Mouse (Mus musculus) kidney, adult 11 months (tissue): ENCODE measurements at regions not wholly inside any gene's neighbourhood (a gene's known extent, or its start where the extent isn't known, plus 50 kb on each side); places are given as distances from the start of the nearest gene placed in this dataset.

Source experiments
- DNase-seq: peaks from one replicate; pipeline ENCODE4 v3.0.0; 2022

GRCm38 (mm10) chr2:9267675-9268074 lies 613.4 kb upstream of the 4930412O13Rik start:
- DNase-seq = no peak

GRCm38 (mm10) chr2:9283441-9283840 lies 597.6 kb upstream of the 4930412O13Rik start:
- no peak for DNase-seq

- no peak for DNase-seq
Measured at GRCm38 (mm10) chr2:9285800-9286199, 595.3 kb upstream of the 4930412O13Rik start.

GRCm38 (mm10) chr2:9287077-9287476 lies 594.0 kb upstream of the 4930412O13Rik start:
- DNase-seq = no peak

DNA sequence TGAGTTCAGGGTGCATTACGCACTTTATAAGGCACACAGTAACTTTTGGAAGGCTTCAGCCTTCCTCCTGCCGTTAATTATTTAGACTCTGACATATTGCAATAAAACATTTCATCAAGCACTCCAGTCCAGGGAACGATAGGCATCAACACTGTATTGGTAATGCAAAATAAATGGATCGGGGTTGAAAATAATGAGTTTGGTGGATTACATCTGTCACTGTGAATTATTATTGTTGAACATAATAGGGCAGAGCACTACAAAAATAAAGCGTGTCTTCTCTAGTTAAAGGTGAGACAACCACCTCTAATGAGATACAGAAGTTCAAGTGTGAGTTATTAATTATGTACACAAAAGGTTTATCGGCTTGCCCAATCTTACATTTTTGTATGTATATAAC lies 593.4 kb upstream of the 4930412O13Rik start:
- DNase-seq = no peak

- no peak for DNase-seq
Measured at GRCm38 (mm10) chr2:9331630-9332352, 549.3 kb upstream of the 4930412O13Rik start.

- no peak for DNase-seq
Measured at GRCm38 (mm10) chr2:9348982-9349381, 532.1 kb upstream of the 4930412O13Rik start.

- no peak for DNase-seq
Measured at GRCm38 (mm10) chr2:9349994-9350393, 531.1 kb upstream of the 4930412O13Rik start.

DNA sequence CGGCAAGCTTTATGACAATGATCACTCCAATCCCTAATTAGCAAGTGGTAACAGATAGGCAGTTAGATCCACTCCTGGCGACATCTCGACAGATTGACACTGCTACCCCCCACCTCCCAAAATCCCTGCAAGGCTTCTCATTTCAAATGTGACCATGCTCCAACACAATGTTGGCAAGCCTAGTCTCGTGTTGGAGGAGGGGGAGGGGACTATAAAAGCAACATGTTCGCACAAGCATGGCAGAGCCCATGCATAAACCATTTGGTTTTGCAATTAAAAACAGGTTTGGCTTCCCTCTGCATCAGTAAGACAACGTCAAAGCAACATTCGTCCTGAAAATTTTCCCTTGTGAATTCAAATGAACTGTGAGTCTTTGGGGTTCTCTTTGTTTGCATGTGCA lies 528.9 kb upstream of the 4930412O13Rik start:
- peak; percentile 8 for DNase-seq

DNA sequence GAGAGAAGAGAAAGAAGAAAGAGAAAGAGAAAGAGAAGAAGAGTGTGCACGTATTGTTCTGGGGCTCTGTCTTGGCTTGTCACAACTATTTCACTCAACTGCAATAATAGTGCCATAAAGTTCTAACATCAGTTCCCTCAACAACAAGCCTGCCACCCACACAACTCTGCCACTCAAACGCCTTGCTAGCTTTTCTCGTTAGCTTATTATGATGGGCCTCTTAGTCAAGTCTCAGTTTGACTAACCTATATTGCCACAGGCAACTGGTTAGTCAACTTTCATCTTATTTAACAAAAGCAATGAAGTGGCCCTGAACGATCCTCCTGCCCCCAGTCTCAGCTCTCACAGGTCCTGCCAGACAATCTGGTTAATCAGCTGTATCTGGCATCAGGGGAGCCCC lies 521.0 kb upstream of the 4930412O13Rik start:
- DNase-seq = no peak

- no peak for DNase-seq
Measured at GRCm38 (mm10) chr2:9367801-9368584, 513.1 kb upstream of the 4930412O13Rik start.

GRCm38 (mm10) chr2:9369572-9369971 lies 511.5 kb upstream of the 4930412O13Rik start:
- DNase-seq = no peak

DNA sequence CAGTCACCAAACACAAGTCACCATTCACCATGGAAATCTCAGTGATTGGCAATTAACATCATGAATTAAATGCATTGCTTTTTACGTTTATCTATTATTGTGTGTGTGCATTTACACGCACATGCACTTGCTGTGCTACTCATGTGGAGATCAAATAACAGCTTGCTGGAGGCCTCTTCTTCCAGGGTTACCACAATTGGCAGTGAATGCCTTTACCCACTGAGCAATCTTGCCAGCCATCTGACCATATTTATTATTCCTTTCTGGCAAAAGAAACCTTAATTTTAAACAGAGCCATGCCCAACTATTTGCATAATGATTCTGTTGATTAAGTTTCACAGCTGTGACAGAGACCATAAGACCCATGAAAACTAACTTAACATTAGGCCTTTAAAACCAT lies 494.5 kb upstream of the 4930412O13Rik start:
- no peak for DNase-seq

GRCm38 (mm10) chr2:9388058-9388457 lies 493.0 kb upstream of the 4930412O13Rik start:
- DNase-seq = no peak

- DNase-seq = no peak
Measured at GRCm38 (mm10) chr2:9395379-9395999, 485.6 kb upstream of the 4930412O13Rik start.

- DNase-seq = no peak
Measured at GRCm38 (mm10) chr2:9401461-9401860, 479.6 kb upstream of the 4930412O13Rik start.

GRCm38 (mm10) chr2:9402281-9402680 lies 478.8 kb upstream of the 4930412O13Rik start:
- no peak for DNase-seq

DNA sequence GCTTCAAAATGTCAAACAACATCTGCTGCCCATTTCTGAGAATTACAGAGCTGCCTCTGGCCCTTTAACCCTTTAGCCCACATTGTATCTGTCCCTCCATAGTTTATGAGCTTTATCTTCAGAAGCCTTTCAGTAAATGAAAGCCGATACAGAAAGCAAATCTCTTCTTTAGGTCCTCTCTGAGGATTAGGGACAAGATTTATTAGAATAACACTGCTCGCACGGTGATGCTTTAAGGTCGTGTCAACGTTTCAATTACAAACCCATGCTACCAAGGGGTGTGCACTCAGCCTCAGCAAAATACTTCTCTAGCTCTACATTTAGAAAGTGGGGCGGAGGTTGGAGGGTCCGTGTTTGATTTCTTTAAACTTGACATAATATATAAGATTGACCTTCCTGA lies 472.0 kb upstream of the 4930412O13Rik start:
- DNase-seq = no peak

GRCm38 (mm10) chr2:9422686-9423085 lies 458.4 kb upstream of the 4930412O13Rik start:
- DNase-seq = no peak

DNA sequence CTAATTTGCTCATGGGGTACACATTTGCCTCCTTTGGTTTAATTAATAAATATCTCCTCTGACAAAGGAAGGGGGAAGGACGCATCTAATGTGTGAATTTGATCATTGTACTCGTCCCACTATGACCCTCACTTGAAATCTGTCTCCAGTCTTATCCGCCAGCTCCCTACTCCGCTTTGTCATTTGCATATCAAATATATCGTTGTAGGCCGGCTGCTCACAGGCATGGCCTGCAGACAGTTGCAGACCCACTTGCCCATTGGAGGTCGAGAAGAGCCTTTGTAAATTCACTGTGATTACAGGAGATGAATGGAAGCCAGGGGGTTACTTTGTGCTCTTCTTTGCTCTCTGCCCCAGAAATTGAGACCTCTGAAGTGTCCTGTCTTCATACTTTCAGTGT lies 457.5 kb upstream of the 4930412O13Rik start:
- no peak for DNase-seq

DNA sequence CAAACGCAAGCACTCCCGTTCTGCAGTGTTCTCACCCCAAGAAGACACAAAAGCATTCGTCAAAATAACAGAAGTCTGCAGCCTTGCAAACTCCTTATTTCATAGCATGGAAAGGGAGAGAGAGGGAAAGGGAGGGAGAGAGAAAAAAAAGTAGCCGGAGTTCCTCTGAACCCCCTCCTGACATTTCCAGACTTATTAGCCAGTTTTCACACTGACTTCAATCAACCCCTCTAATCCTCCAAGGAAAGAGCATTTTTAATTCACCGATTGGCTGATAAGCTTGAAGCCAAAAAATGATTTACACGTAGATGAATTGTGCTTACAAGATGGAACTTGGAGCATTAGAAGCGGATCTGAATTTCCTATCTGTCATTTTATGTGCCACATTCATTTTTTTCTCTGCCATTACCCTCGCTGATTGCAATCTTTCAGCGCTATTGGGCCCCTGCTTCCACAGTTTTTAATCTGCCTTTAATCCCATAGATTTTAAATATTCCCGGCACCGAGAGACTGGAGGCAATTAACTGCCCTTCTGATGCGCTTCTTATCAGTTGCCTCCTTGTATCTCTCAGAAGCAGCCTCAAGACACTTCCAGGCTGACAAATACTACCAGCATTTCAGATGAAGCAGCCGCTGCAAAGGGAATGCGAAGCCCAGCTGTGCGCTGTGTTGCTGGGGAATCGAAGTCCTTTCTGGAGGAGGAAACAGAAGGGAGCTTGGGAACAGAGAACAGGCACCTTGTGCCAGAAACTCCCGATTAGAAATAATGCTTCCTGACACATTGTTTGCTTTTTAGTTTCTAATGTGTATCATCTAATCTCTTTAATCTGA lies 447.7 kb upstream of the 4930412O13Rik start:
- DNase-seq = no peak

GRCm38 (mm10) chr2:9435155-9435872 lies 445.7 kb upstream of the 4930412O13Rik start:
- no peak for DNase-seq
